Mouse (Mus musculus) mesoderm, embryonic 11.5 days (tissue): ENCODE data around the gene Dact3.

Experiments used
- DNase-seq: peaks from one replicate; pipeline ENCODE4 v3.0.0-alpha.2; 2012; ENCODE audit warnings: low read depth, low spot score

Dact3 gene

DNA sequence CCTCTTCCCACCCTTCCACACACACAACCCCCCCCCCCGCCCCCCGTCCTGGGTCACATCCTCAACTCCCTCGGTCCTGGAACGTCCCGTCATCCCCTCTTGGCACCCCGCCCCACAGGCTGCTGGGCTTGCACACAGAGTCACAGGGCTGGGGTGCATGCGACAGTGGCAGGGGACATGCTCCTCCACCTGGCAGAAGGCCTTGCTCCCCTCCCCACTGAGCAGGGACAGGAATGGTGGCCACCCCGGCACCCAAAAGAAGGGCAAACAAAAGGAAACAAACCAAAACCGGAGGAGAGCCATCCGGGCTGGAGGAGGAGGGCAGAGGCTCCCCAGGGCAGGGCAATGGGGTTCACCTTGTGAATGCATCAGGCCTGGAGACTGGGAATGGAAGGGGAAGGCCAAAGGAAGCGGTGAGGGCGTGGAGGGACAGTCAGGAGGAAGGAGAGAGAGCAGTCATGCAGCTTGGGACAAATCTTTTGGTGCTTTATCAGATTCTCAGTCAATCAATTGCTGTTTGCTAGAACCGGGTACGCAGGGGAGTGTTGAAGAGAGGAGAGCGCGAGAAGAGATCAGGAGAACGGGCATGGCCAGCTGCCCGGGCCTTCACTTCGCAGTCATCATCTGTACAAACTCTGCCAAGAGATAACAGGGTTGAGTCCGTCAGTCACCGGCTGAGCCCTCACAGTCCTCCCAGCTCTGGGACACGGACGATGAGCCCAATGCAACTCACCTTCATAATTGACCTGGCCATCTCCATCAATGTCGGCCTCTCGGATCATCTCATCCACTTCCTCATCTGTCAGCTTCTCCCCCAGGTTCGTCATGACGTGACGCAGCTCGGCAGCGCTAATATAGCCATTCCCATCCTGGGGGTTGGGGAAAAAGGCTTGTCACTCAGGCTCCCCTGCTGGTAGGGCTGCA, 41.5 kb downstream of the Dact3 start:
- DNase-seq, result no peak

DNA sequence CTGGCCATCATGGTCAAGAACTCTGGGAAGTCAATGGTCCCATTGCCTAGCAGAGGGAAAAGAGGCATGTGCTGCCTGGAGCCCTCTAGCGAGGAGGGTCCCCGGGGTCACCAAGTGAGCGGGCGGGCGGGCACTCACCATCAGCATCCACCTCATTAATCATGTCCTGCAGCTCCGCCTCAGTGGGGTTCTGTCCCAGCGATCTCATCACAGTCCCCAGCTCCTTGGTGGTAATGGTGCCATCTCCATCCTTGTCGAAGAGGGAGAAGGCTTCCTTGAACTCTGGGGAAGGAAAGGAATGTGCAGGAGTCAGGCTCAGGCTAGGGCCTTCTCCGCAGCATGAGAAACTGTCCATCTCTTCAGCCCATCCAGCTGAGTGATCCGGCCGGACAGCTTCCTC, 42.3 kb downstream of the Dact3 start:
- DNase-seq, result no peak

DNA sequence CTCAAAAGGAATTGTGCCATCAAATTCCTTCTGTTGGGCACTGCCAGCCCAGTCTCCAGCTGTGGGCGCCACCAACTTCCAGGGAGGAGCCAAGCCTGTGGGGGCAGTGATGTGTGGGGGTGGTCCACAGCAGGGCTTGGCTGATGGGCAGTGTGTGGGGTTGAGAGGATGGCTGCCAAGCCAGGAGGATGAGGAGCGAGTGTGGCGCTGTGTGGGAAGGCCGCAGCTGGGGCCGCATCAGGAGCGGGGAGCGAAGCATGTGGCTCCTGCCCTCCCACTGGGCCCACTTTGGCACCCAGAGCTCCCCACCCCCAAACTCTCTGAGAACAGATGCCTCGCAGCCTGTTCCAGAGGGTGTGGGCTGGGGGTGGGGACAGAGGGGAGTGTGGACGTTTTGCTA, 42.9 kb downstream of the Dact3 start:
- DNase-seq, result no peak

DNA sequence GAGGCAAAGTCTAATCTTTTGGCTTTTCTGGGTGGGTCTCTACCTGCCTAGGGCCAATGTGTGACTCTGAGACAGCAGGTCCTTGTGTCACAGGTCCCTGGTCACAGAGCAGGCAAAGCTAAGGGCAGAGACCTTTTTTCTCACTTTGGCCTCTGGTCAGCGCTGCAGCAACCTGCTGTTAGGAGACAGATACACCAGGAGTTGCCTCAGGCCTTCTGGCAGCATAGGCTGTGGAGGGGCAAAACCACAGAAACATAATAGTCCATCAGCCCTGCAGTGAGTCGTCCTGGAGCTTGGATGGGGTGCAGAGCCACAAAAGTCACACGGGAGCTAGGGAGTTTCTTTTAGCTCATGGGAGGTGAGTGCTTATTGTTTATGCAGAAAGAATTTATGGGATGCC, 43.6 kb downstream of the Dact3 start:
- DNase-seq, result no peak

DNA sequence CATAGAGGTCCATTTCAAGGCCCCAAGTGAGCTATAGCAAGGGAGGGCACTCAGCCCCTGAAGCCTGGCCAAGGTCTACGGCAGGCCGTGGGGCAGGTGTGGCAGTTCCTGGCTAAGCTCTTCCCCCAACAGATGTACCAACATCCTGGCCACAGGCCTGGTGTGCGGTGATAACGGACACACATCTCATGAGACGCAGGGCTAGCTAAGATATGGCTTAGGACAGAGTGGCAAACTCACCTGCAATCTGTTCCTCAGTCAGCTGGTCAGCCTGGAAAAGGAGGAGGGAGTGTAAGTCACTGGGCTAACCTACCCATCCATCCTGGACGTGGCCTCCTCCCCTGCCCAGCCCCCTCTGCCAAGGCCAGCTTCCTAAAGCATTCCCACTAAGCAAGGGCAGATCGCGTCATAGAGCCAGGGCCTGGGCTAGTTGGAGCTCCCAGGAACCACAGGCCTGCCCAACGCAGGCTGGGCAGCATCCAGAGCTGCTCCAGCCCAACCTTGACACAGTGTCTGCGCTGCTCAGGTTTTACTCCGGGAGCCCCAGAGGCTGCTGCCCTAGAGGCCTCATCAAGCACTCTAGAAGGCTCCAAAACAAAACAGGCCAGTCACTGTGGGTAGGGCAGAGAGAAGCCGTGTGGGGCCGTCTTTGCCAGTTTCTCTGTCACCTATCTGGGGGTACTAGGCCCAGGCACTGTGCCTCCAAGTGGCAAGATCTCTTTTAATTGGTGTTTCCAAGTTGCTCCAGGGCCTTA, 44.5 kb downstream of the Dact3 start:
- no peak for DNase-seq

DNA sequence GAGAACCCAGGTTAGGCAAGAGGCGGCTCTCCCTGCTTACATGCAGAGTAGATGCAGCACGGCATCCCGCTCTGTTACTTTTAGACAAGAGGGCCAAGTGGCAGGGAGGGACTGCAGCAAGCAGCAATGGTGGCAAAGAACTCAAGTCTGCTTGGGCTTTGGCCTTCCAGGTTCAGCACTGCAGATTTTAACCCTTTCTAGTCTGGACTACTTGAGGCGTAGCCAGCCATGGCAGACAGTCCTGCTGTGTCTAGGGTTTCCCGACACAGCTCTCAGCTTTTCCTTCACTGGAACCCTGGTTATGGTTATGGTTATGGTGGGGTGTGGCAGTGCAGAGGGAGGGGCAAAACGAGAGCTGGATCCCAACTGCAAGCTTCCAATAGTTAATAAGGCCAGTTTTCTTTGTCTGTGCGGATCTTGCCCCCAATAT, 45.0 kb downstream of the Dact3 start:
- no peak for DNase-seq

DNA sequence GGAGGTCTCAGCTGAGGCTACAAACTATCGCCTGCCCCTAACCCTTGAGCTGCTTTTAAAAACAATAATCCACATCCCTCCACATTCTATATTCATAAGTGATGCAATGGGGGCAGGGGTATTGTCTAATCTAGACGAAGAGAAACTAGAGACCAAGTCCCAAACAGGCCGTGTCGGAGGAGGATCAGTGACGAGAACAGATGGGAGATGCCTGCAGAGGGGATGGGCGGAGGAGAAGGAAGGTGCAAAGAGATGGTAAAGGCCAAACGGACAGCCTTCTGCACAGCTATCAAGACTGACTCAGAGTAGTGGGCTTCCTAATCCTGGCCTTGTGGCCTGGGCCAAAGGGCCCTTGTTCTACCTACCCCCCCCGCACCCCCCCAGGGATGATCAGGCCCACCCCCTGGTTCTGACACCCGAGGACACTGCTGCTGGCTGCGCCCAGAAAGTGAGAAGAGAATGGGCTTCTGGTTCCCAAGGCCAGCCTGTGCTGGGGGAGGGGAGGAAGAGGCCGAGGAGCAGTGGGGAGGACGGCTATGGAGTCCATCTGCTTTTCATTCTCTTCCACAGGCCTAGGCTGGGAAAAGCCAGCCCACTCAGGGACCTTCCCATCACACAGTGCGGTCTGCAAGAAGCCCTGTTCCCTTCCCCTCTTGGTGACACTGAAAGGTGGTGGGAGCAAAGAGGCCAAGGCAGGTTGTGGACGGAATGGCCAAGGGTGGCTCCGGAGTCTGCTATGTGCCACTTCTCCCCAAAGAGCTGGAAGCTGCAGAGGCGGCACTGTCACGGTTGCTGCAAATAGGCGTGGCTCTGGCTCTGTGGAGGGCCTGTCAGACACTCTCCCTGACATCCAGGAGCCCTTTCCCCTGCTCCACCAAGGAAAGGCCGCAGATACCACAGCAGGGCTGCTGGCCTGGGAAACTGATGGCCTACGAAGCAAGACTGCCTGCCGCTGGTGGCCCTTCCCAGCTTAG, 46.0 kb downstream of the Dact3 start:
- DNase-seq, result no peak

DNA sequence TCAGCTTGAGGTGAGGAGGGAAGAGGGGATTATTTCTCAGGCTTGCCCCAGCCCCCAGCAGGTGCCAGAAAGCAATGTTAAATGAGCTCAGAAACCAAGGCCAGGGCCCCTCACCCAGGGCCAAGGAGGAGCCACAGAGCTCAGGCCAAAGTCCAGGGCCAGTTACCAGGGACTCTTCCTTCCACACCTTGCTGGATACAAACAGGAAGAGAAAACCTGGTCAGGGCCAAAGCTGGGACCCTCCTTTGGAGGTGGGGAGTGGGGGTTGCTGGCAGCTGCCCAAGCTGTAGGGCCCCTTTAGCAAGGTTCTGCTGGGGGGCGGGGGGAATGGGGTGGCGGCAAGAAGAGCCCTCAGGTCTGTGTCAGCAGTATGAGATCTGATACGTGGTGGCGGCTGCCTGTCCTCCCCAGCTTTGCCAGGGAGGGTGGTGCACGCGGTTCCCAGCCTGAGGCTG, 46.8 kb downstream of the Dact3 start:
- no peak for DNase-seq

DNA sequence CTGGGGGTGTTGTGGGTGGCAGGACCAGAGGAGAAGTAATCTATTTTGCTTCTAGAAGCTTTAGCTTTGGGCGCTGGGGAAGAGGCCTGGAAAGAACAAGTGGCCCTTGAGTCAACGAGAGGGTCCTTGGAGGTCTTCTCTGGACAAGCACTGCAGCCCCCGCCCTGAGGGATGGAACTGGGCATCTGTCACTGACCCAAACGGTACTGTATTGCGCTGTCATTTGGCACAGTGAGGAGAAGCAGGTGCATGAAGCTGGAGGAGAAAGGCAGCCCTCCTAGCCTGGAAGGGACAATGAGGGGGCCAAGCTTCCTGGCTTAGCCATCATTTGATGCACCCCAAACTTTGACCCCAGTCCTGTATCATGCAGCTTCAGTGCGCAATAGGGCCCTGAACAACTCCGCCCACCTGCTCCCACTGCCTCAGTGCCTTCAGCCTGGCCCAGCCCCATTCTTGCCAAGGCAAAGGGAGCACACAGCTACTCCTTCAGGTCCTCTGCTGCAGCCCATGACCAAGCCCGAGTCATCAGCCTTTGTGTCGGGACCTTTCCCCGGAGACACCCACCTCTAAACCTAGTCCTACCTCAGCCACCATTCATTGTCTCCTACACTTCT, 47.4 kb downstream of the Dact3 start:
- DNase-seq, result no peak

DNA sequence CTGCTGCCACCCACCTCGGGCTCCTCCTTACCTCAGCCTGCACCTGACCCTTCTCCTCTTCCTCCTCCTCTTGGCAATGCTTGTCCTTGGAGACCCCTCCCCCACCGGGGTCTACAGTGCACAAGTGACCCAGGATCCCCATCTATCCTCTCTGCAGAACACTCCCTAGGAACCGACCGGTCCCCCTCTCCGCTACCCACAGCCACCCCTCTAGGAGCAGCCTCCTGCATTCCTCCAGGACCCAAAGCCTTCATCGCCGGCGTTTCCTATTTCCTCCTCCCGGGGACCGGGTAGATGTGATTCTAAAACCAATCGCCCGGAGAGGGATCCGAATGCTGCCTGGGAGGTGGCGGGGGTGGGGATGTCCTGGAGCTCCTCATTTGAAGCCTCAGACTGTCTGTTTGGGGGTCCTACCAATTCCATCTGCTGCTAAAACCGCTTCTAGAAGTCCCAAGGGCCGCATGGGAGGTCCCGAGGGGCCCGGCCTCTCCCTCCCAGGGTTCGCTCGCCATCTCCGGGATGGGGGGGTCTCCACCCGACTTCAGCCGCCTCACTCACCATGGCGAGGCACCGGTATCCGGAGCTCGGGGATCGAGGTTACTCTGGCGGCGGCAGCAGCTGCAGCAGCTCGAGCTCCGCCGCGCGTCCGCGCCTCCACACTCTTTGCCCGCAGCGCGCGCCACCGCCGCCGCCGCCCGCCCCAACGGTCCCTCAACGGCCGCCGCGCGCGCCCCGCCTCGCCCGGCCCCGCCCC, 48.3 kb downstream of the Dact3 start:
- no peak for DNase-seq

DNA sequence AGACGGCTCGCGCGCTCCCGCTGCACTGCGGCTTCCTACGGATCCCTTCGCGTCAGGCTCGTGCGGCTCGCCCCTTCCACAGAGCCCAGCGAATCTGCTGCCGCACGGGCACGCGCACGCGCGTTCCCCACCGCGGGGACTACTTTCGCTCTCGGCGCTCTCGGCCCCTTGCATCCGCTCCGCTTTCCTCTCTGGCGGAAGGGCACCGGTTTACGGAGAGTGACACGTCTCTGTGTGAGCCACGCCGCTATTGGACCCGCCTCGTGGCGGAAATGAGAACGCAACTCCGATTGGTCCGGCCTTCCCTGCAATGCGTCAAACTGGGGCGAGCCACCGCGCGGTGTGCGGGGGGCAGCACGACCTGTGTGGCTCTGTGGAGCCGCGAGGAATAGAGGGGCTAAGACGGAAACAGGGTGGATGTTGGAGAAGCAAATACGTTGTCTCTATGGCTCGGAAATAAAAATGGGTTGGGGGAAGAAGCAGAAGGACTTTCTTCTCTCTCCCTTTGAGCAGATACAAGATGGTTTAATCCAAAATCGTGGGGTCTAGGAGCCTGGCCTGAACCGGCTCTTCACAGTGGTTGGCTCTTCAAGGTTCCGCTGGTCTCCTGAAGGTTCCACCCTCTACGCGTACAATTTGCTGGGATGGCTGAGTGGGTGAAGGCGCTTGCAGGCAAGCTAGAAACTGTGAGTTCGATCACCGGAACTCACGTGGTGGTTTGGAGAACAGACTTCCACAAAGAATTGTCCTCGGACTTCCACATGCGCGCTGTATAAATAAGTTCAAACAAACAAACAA, 49.1 kb downstream of the Dact3 start, which contains the start of gene Calm3:
TSS of gene Calm3 (minus strand) at position 78 of the 798 bp plus-strand sequence.
- peak; percentile 100 for DNase-seq

DNA sequence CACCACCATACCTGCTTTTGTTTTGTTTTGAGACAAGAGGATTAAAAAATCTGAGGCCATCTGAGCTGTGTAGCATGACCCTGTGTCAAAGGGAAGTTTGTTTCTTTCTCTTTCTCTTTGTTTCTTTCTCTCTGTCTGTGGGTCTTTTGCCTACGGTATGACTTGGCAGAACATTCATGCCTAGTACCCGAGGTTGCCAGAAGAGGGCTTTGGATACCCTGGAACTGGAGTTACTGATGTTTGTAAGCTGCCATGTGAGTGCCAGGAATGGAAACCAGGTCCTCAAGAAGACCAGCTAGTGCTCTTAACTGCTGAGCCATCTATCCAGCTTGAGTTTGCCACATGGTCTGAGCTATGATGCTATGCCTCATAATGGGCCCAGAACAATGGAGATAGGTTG, 53.2 kb downstream of the Dact3 start:
- DNase-seq, result no peak

DNA sequence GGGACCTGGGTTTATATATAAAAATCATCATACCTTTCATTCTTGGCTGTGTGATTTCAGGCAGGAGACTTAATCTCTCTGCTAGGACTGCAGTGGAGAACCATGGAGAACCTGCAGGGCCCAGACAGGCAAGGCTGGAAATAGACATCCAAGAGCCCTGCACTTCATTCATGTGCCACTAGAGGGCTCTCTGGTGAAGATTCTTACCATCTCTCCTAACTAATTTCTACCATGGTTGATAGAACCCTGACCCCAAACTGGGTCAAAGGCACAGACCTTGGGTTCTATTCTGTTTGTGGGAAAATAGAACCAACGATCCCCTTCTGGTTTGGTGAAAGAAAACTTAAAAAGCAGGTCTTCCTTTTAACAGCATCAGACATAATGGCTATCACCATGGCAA, 55.7 kb downstream of the Dact3 start:
- DNase-seq, result peak; percentile 77

DNA sequence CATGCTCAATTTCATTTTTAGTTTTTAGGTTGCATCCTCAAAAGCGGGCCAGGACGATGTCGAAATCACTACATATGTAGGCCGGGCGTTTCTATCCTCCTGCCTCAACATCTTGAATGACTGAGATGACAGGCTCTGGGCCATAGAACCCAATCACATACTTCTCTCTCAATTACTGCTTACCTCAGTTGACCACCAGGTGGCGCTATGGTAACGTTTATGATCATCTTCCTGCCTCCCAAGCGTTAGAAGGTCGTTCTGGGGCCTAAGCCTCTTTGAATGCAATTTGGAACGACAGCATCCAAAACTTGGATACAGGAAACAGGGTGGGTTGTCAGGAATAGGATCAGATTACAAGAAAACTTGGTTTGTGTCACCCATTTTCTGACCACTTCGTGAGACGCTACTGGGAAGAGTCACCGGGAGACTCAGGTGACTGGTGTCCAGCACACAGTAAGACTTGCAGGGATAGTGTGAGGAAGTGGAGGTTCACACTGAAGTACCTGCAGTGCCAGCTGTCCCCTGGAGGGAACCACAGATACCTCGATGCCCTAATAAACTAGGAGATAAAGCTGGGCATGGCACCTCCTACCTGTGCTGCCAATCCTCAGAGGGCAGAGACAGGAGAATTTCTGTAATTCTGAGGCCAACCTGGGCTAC, 57.0 kb downstream of the Dact3 start:
- DNase-seq, result peak; percentile 93

DNA sequence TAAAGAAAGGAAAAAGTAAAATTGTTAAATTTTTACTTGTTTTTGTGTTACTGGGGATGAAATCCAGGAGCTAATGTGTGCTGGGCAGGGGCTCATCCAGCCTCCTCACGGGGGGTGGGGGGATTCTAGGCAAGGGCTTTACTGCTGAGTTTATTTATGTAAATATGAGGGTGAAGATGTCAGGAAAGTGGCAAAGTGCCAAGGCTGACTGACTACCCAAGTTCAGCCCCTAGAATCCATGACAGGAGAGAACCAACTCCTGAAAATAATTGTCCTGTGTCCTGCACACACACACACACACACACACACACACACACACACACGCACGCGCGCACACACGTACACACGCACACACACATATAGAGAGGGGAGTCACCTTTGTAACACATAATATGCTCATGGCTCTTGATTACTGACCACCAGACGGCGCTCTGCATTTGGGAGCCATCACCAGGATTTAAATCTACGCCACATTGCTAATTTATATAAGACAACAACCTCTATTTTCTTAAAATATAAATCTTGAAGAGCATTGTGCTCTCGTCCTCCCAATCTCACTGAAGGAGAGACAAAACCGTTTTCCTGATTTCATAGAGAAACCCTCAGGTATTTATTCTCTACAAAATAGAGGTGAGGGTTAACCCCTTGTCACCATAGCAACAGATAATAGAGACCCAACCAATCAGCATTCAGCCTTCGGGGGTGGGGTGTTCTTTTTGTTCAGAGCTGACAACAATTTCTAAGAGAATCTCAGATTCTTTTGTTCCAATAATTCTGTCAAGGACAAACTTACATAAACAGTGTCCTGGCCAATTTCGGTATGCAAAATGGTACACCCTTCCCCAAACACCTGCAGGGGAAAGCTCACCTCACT, 57.8 kb downstream of the Dact3 start:
- peak; percentile 56 for DNase-seq
